Mouse (Mus musculus): Measurements from ENCODE around the gene Celsr1. TPM values are rescaled to one million over a fixed set of nuclear protein-coding genes. Genes with fewer than 3 reads are reported as not detected.

Gene Celsr1
- polyA plus RNA-seq, 1 experiment: 0.39 TPM

GRCm38 (mm10) chr15:85889235-85889634, 144.3 kb downstream of the Celsr1 start:
- no peak for TF ChIP-seq GATA1 (IDR thresholded peaks at IDR 0.05; ENCODE audit: low read length)

- no peak for TF ChIP-seq GATA1 (IDR thresholded peaks at IDR 0.05; ENCODE audit: low read length)
These were observed 148.0 kb downstream of the Celsr1 start for GRCm38 (mm10) chr15:85885606-85886005.

GRCm38 (mm10) chr15:85879498-85879895, 154.1 kb downstream of the Celsr1 start:
- TF ChIP-seq GATA1 (IDR thresholded peaks at IDR 0.05; ENCODE audit: low read length): no peak

- no peak for TF ChIP-seq GATA1 (IDR thresholded peaks at IDR 0.05; ENCODE audit: low read length)
These were observed 154.6 kb downstream of the Celsr1 start, which contains the start of gene Trmu for GRCm38 (mm10) chr15:85878848-85879497. TSS of gene Trmu (plus strand) at chr15:85879312.

- no peak for TF ChIP-seq GATA1 (IDR thresholded peaks at IDR 0.05; ENCODE audit: low read length)
These were observed 156.2 kb downstream of the Celsr1 start for GRCm38 (mm10) chr15:85877336-85877735.

GRCm38 (mm10) chr15:85867696-85868095, 165.9 kb downstream of the Celsr1 start:
- no peak for TF ChIP-seq GATA1 (IDR thresholded peaks at IDR 0.05; ENCODE audit: low read length)

- TF ChIP-seq GATA1 (IDR thresholded peaks at IDR 0.05; ENCODE audit: low read length): no peak
These were observed 174.0 kb downstream of the Celsr1 start, which contains the start of gene Gtse1 for GRCm38 (mm10) chr15:85859490-85860031. TSS of gene Gtse1 (plus strand) at chr15:85859745.

- no peak for TF ChIP-seq GATA1 (IDR thresholded peaks at IDR 0.05; ENCODE audit: low read length)
These were observed 174.5 kb downstream of the Celsr1 start for GRCm38 (mm10) chr15:85858980-85859489.

- no peak for TF ChIP-seq GATA1 (IDR thresholded peaks at IDR 0.05; ENCODE audit: low read length)
These were observed 181.8 kb downstream of the Celsr1 start for GRCm38 (mm10) chr15:85851656-85852392.

Other genes starting within 250 kb of the Celsr1 start
- gene Cdpf1, start 222.1 kb downstream of the Celsr1 start, polyA plus RNA-seq (2012): 14.2 and 19.5 TPM in 2 replicates
- not detected in 2 replicates for gene Pkdrej, start 212.0 kb downstream of the Celsr1 start, polyA plus RNA-seq (2012)
- 1.3 and 3.1 TPM in 2 replicates for gene Ttc38, start 201.5 kb downstream of the Celsr1 start, polyA plus RNA-seq (2012)
- 87.8 and 97.1 TPM in 2 replicates for gene Gtse1, start 174.0 kb downstream of the Celsr1 start, polyA plus RNA-seq (2012)
- gene Trmu, start 154.5 kb downstream of the Celsr1 start, polyA plus RNA-seq (2012): 47.2 and 57.8 TPM in 2 replicates
- gene Gramd4, start 23.9 kb upstream of the Celsr1 start, polyA plus RNA-seq (2012): 30.9 and 33.5 TPM in 2 replicates
- gene Cerk, start 152.4 kb upstream of the Celsr1 start, polyA plus RNA-seq (2012): not detected in 2 replicates
- 9.6 and 16.0 TPM in 2 replicates for gene Tbc1d22a, start 180.7 kb upstream of the Celsr1 start, polyA plus RNA-seq (2012)

Data from G1E-ER4 (cell line).